Mouse (Mus musculus): ENCODE results near the gene Srrm4. TPM values are rescaled to one million over a fixed set of nuclear protein-coding genes. Genes with fewer than 3 reads are reported as not detected.
A peak's percentile ranks its signal among the peaks of the same experiment; 100 is the strongest.

Srrm4 gene
- polyA plus RNA-seq, 1 experiment from 2014 or later: 2.4 TPM

DNA sequence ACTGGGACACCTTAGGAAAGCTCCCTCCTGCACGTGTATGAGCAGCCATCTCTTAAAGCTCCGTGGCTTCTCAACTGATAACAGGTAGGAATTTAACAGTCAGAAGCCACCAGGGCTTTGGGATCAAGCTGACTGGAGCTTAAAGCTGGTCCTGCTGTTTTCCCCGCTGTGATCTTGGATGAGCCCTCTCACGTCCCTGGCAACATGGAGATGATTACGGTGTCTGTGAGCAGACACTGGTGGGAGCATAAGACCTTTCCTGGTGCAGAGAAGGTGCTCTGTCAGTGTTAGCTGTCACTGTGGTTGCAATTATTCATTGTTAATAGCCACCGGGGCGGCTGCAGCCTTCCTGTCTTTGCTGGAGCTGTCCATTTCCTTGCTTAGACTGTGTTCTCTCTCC, 97.2 kb downstream of the Srrm4 start:
- Histone ChIP-seq H3K36me3 (ENCODE audit: control insufficient read depth, insufficient read depth, low read length) (no peaks in the 10 kb centered on the region), H3K4me1 (ENCODE audit: control insufficient read depth, insufficient read depth, low read length) (0 out of 2 replicates have a peak, but pooled peaks cover 1% of the 10 kb centered on the region), H3K27ac (ENCODE audit: low read length) (no peak overlapping the region), H3K9me3 (ENCODE audit: control insufficient read depth, low read depth, low read length) (no peaks in the 10 kb centered on the region), H3K9ac (replicated peaks; ENCODE audit: low read depth, low read length) (no peak overlapping the region), H3K27me3 (ENCODE audit: control insufficient read depth, insufficient read depth, low read length) (no peaks in the 10 kb centered on the region), H3K4me3 (ENCODE audit: low read depth, low read length) (no peak overlapping the region), H3K4me2 (replicated peaks; ENCODE audit: low read depth, low read length) (no peak overlapping the region)
- no peak for ATAC-seq (ENCODE audit: insufficient number of reproducible peaks, insufficient read depth, low FRiP score, low read depth)
- WGBS: 32% methylated on average over 7 of the region's 7 CpGs

DNA sequence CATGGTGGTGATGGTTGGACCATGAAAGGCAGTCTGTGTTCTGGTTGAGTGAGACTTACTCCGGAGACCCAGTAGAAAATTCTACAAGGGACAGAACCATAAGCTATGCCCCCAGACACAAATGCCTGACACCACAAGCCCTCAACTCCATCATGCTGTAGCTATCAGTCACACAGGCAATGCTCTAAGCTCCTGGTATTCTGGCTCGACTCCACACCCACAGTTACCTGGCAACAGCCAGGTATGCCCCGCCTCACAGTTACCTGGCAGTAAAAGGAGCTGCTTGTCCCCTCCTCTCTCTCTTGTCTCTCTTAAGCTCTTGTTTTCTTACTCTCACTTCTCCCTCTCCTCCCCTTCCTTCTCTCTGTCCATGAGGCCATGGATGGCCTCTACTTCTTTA, 98.9 kb downstream of the Srrm4 start:
- no peak for ATAC-seq (ENCODE audit: insufficient number of reproducible peaks, insufficient read depth, low FRiP score, low read depth)
- no peaks in the 10 kb centered on the region for H3K9me3 ChIP-seq (ENCODE audit: control insufficient read depth, low read depth, low read length)

DNA sequence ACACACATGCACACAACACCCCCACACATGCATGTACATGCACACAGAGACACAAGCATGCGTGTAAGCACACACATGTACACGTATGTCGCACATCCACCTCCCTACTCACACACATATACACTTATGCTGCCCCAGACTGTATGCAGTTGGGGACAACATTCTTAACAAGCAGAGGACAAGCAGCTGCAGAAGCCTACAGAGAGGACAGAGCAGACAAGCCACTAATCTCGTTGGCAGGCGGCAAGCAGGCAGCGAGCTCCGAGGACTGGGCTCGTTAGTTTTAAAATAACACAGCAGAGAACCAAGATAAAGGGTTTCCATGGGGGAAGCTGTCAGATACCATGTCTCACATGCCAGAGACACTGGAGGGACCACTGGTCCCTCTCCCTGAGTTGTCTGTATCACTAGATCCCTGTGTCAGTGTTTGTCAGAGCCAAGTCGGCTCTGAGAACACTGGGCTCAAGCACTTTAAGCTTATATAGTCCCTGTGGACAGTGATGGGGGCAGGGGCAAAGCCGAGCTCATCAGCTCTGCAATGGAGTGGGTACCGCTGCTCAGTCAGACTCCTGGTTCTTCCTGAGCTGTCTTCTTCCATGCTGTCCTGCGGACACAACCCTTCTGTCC, 99.7 kb downstream of the Srrm4 start:
- H3K9ac ChIP-seq (replicated peaks; ENCODE audit: low read depth, low read length): no peak overlapping the region
- ATAC-seq (ENCODE audit: insufficient number of reproducible peaks, insufficient read depth, low FRiP score, low read depth): no peak
- H3K27ac ChIP-seq (ENCODE audit: low read length): no peak overlapping the region
- no peaks in the 10 kb centered on the region for H3K9me3 ChIP-seq (ENCODE audit: control insufficient read depth, low read depth, low read length)
- H3K27me3 ChIP-seq (ENCODE audit: control insufficient read depth, insufficient read depth, low read length): no peaks in the 10 kb centered on the region
- no peak overlapping the region for H3K4me2 ChIP-seq (replicated peaks; ENCODE audit: low read depth, low read length)
- no peaks in the 10 kb centered on the region for H3K4me1 ChIP-seq (ENCODE audit: control insufficient read depth, insufficient read depth, low read length)
- 53% methylated on average over 12 of the region's 12 CpGs for WGBS
- H3K36me3 ChIP-seq (ENCODE audit: control insufficient read depth, insufficient read depth, low read length): no peaks in the 10 kb centered on the region
- no peak overlapping the region for H3K4me3 ChIP-seq (ENCODE audit: low read depth, low read length)

More for the DNA sequence above, 98.9 kb downstream of the Srrm4 start:
- Histone ChIP-seq H3K36me3 (ENCODE audit: control insufficient read depth, insufficient read depth, low read length) (no peaks in the 10 kb centered on the region), H3K4me3 (ENCODE audit: low read depth, low read length) (no peak overlapping the region), H3K27me3 (ENCODE audit: control insufficient read depth, insufficient read depth, low read length) (no peaks in the 10 kb centered on the region), H3K4me1 (ENCODE audit: control insufficient read depth, insufficient read depth, low read length) (no peaks in the 10 kb centered on the region), H3K27ac (ENCODE audit: low read length) (no peak overlapping the region), H3K4me2 (replicated peaks; ENCODE audit: low read depth, low read length) (no peak overlapping the region), H3K9ac (replicated peaks; ENCODE audit: low read depth, low read length) (no peak overlapping the region)
- WGBS: 68% methylated on average over 3 of the region's 3 CpGs

DNA sequence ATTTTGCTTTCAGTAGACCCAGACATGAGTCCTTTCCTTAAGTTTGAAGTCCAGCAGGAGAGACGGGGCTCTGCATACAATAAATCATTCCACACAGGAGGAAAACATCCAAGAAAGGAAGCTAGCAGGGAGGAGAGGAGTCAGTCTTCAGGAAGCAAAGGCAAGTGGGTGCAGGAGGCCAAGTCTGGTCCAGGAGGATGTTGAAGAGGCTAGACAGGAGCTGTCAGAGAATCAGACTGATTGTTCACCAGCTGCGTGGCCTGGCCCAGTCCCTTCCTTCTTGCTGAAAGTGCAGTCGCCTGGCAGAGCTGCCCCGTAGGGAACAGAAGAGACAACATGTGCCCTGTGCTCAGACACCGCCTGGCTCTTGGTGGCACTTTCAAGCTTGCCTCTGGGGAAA, 100.8 kb downstream of the Srrm4 start:
- 46% methylated on average over 5 of the region's 5 CpGs for WGBS
- H3K4me2 ChIP-seq (replicated peaks; ENCODE audit: low read depth, low read length): no peak overlapping the region
- no peak for ATAC-seq (ENCODE audit: insufficient number of reproducible peaks, insufficient read depth, low FRiP score, low read depth)

DNA sequence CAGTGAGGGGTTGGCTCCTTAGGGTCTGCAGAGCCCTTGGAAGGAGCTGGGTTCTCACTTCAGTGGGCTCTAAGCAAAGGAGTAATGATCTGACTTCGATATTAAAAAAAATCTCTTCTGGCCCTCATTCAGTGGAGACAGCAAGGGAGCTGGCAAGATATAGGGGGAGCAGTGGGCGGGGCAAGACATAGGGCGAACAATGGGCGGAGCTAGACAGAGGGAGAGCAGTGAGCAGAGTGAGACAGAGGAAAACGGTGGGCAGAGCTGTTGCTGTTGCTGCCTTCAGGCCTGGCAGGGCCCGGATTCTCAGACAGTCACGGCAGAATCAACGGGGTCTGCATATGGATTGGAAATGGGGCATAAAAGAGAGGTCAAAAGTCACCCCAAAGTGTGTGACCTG, 102.0 kb downstream of the Srrm4 start:
- no peaks in the 10 kb centered on the region for H3K4me1 ChIP-seq (ENCODE audit: control insufficient read depth, insufficient read depth, low read length)
- H3K4me3 ChIP-seq (ENCODE audit: low read depth, low read length): no peak overlapping the region
- H3K27ac ChIP-seq (ENCODE audit: low read length): no peak overlapping the region
- H3K27me3 ChIP-seq (ENCODE audit: control insufficient read depth, insufficient read depth, low read length): no peaks in the 10 kb centered on the region
- WGBS: 55% methylated on average over 8 of the region's 8 CpGs
- H3K4me2 ChIP-seq (replicated peaks; ENCODE audit: low read depth, low read length): no peak overlapping the region
- H3K9ac ChIP-seq (replicated peaks; ENCODE audit: low read depth, low read length): no peak overlapping the region
- no peaks in the 10 kb centered on the region for H3K36me3 ChIP-seq (ENCODE audit: control insufficient read depth, insufficient read depth, low read length)
- H3K9me3 ChIP-seq (ENCODE audit: control insufficient read depth, low read depth, low read length): no peaks in the 10 kb centered on the region
- no peak for ATAC-seq (ENCODE audit: insufficient number of reproducible peaks, insufficient read depth, low FRiP score, low read depth)

More for the DNA sequence above, 100.8 kb downstream of the Srrm4 start:
- no peaks in the 10 kb centered on the region for H3K36me3 ChIP-seq (ENCODE audit: control insufficient read depth, insufficient read depth, low read length)
- no peak overlapping the region for H3K9ac ChIP-seq (replicated peaks; ENCODE audit: low read depth, low read length)
- H3K4me3 ChIP-seq (ENCODE audit: low read depth, low read length): no peak overlapping the region
- no peaks in the 10 kb centered on the region for H3K9me3 ChIP-seq (ENCODE audit: control insufficient read depth, low read depth, low read length)
- no peaks in the 10 kb centered on the region for H3K4me1 ChIP-seq (ENCODE audit: control insufficient read depth, insufficient read depth, low read length)
- H3K27ac ChIP-seq (ENCODE audit: low read length): no peak overlapping the region
- H3K27me3 ChIP-seq (ENCODE audit: control insufficient read depth, insufficient read depth, low read length): no peaks in the 10 kb centered on the region

DNA sequence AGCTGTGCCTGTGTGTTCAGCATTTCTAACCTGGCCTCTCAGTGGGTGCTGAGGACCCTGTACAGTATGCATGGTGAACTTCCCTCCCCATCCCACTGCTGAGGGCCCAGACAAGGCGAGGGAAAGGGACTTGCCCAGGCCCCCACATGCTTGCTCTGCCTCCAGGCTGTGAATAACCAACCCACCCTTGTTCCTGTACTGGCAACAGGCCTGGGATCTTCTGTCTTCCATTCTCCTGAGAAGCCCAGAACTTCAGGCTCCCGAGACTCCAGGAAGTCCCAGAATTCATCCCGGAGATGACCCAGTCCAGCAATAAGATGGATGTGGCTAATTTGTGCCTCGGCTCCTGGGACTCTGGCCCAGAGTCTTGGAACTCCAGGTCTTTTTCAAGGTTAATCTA, 105.5 kb downstream of the Srrm4 start:
- no peak overlapping the region for H3K9ac ChIP-seq (replicated peaks; ENCODE audit: low read depth, low read length)
- no peak for ATAC-seq (ENCODE audit: insufficient number of reproducible peaks, insufficient read depth, low FRiP score, low read depth)
- H3K4me2 ChIP-seq (replicated peaks; ENCODE audit: low read depth, low read length): no peak overlapping the region
- no peaks in the 10 kb centered on the region for H3K9me3 ChIP-seq (ENCODE audit: control insufficient read depth, low read depth, low read length)
- no peaks in the 10 kb centered on the region for H3K27me3 ChIP-seq (ENCODE audit: control insufficient read depth, insufficient read depth, low read length)
- H3K36me3 ChIP-seq (ENCODE audit: control insufficient read depth, insufficient read depth, low read length): no peaks in the 10 kb centered on the region
- no peak overlapping the region for H3K4me3 ChIP-seq (ENCODE audit: low read depth, low read length)
- WGBS: 42% methylated on average over 4 of the region's 4 CpGs
- no peaks in the 10 kb centered on the region for H3K4me1 ChIP-seq (ENCODE audit: control insufficient read depth, insufficient read depth, low read length)
- no peak overlapping the region for H3K27ac ChIP-seq (ENCODE audit: low read length)

DNA sequence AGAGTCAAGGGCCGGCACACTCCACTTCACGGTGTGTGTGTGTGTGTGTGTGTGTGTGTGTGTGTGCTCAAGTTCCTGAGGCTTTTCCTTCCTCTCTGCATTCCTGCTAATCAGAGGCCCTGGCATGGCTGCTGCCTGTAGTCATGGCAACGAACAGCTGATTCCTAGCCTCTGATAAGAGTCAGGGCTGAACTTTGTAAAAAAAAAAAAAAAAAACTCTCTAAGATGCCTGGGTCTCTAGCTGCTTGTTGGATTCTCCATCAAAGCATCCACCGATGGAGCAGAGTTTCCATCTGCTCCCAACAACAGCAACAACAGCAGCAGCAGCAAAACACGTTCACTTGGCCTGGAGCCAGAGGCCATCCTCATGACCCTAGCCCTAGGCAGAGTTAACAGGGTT, 106.5 kb downstream of the Srrm4 start:
- Histone ChIP-seq H3K4me2 (replicated peaks; ENCODE audit: low read depth, low read length) (no peak overlapping the region), H3K27me3 (ENCODE audit: control insufficient read depth, insufficient read depth, low read length) (no peaks in the 10 kb centered on the region), H3K9ac (replicated peaks; ENCODE audit: low read depth, low read length) (no peak overlapping the region), H3K4me3 (ENCODE audit: low read depth, low read length) (no peak overlapping the region), H3K36me3 (ENCODE audit: control insufficient read depth, insufficient read depth, low read length) (no peaks in the 10 kb centered on the region), H3K27ac (ENCODE audit: low read length) (no peak overlapping the region), H3K9me3 (ENCODE audit: control insufficient read depth, low read depth, low read length) (no peaks in the 10 kb centered on the region), H3K4me1 (ENCODE audit: control insufficient read depth, insufficient read depth, low read length) (no peaks in the 10 kb centered on the region)
- ATAC-seq (ENCODE audit: insufficient number of reproducible peaks, insufficient read depth, low FRiP score, low read depth): peak; percentile 58; the same call in 1 of the 2 replicates
- 10% methylated on average over 5 of the region's 5 CpGs for WGBS

DNA sequence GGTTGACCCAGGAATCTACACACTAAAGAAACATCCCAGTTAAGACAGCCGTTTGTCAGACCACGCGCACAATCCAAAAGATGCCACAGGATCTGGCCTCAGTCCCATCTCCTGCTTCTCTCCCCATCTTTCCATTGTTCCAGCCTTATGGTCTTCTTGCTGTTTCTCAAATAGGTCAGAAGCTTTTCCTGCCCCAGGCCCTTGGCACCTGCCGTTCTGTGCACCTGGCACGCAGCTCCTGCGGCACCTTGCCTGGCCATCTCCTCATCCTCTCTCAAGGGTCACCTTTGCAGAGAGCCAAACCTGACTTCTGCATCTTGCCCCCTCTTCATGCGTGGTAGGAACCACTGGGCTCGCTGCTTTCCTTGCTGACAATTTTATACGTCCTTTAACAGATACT, 107.4 kb downstream of the Srrm4 start:
- Histone ChIP-seq H3K36me3 (ENCODE audit: control insufficient read depth, insufficient read depth, low read length) (no peaks in the 10 kb centered on the region), H3K27ac (ENCODE audit: low read length) (no peak overlapping the region), H3K4me1 (ENCODE audit: control insufficient read depth, insufficient read depth, low read length) (no peaks in the 10 kb centered on the region), H3K4me2 (replicated peaks; ENCODE audit: low read depth, low read length) (no peak overlapping the region), H3K9me3 (ENCODE audit: control insufficient read depth, low read depth, low read length) (no peaks in the 10 kb centered on the region), H3K27me3 (ENCODE audit: control insufficient read depth, insufficient read depth, low read length) (no peaks in the 10 kb centered on the region), H3K4me3 (ENCODE audit: low read depth, low read length) (no peak overlapping the region), H3K9ac (replicated peaks; ENCODE audit: low read depth, low read length) (no peak overlapping the region)
- ATAC-seq (ENCODE audit: insufficient number of reproducible peaks, insufficient read depth, low FRiP score, low read depth): no peak
- WGBS: 90% methylated on average over 9 of the region's 9 CpGs

Measured in stomach, embryonic 14.5 days (tissue).